Mouse (Mus musculus): ENCODE measurements around the gene Fbn1. TPM values are rescaled to one million over a fixed set of nuclear protein-coding genes. Genes with fewer than 3 reads are reported as not detected.

Gene Fbn1
- polyA plus RNA-seq, 1 experiment from 2014 or later, result 2.1 TPM

DNA sequence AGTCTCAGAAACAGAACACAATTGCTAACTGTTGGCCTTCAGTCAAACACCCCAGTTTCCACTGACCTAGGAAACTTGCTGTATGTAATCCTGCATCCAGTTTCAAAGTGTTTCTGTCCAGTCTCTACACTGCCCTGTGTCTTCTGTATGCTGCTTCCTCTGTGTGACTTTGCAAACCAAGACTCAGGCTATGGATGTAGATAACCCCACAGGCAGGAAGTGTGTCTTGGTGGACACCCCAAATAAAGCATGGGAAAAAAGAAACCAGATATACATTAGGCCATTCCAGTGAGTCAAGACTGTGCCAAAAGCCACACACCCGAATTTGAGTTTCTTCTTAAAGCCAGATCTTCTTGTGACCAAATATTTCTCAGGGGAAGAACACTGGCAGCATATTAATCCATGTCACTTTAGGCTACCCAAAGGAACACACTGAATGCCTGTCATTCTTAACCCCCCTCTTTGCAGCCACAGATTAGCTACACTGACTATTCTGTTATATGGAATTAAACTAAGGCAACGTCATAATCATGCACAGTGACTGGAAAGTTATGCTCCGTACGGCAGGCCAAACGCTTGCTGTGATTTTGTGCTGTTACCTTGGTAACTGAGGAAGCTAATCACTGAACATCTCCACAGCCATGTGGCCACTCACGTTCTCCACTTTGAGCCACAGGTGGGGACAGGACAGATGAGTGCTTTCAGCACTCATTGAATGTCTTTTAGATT lies 55.3 kb downstream of the Fbn1 start:
- H3K27ac ChIP-seq (ENCODE audit: low read depth, low read length), result no peak overlapping the region
- H3K27me3 ChIP-seq (replicated peaks; ENCODE audit: control insufficient read depth, insufficient read depth, low read length), result no peaks in the 10 kb centered on the region
- WGBS, result 27% methylated on average over 6 of the region's 6 CpGs
- H3K4me1 ChIP-seq (ENCODE audit: control insufficient read depth, insufficient read depth, low read depth, low read length), result no peaks in the 10 kb centered on the region
- no peaks in the 10 kb centered on the region for H3K9me3 ChIP-seq (ENCODE audit: control insufficient read depth, low read length)
- H3K36me3 ChIP-seq (ENCODE audit: control insufficient read depth, insufficient read depth, low read length), result no peaks in the 10 kb centered on the region
- no peak overlapping the region for H3K4me3 ChIP-seq (ENCODE audit: low read length)
- no peak overlapping the region for H3K4me2 ChIP-seq (ENCODE audit: low read length)
- no peak overlapping the region for H3K9ac ChIP-seq (ENCODE audit: low read depth, low read length)
- ATAC-seq, result peak; percentile 20; the same call in 1 of the 2 replicates

DNA sequence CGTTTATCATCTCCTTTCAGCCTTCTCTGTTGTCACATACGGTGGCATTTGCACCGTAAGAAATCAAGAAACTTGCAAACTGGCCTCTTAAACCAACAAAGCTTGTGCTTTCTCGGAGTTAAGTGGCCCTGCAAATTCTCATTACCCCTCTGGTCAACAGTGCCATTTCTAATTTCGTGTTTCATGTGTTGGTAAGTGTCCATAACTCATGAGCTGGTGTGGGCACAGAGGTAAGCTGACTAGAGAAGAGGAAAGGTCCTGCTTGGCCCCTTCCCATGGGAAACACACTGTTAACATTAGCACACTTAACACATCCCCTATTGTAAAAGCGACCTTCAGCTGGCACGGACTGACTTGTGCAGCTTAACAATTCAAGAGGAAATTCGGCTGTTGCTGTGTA lies 58.4 kb downstream of the Fbn1 start:
- H3K27ac ChIP-seq (ENCODE audit: low read depth, low read length), result no peak overlapping the region
- WGBS, result 76% methylated on average over 8 of the region's 8 CpGs
- no peak overlapping the region for H3K4me2 ChIP-seq (ENCODE audit: low read length)
- no peaks in the 10 kb centered on the region for H3K4me1 ChIP-seq (ENCODE audit: control insufficient read depth, insufficient read depth, low read depth, low read length)
- H3K27me3 ChIP-seq (replicated peaks; ENCODE audit: control insufficient read depth, insufficient read depth, low read length), result no peaks in the 10 kb centered on the region
- no peak overlapping the region for H3K4me3 ChIP-seq (ENCODE audit: low read length)
- no peak overlapping the region for H3K9ac ChIP-seq (ENCODE audit: low read depth, low read length)
- ATAC-seq, result no peak
- H3K36me3 ChIP-seq (ENCODE audit: control insufficient read depth, insufficient read depth, low read length), result no peaks in the 10 kb centered on the region
- no peaks in the 10 kb centered on the region for H3K9me3 ChIP-seq (ENCODE audit: control insufficient read depth, low read length)

DNA sequence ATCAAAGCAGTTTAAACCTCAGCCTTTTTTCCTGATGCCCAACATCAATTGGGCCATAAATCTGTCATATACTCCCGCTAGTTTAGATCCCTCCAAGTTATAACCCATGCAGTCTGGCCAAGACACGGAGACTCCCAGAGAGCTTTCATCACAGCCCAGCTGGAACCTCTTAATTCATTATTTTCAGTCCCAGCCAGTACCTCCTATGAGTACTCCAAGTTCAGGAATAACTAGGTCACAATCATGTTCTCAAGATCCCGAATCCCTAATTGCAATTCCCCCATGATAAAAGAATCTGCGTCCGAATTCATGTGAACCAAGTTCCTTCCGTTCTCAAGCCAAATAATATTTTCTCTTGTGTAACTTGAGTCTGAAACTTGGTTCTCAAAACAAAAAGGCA lies 58.9 kb downstream of the Fbn1 start:
- Histone ChIP-seq H3K4me2 (ENCODE audit: low read length) (no peak overlapping the region), H3K27me3 (replicated peaks; ENCODE audit: control insufficient read depth, insufficient read depth, low read length) (no peaks in the 10 kb centered on the region), H3K9ac (ENCODE audit: low read depth, low read length) (no peak overlapping the region), H3K9me3 (ENCODE audit: control insufficient read depth, low read length) (no peaks in the 10 kb centered on the region), H3K36me3 (ENCODE audit: control insufficient read depth, insufficient read depth, low read length) (no peaks in the 10 kb centered on the region), H3K4me3 (ENCODE audit: low read length) (no peak overlapping the region), H3K27ac (ENCODE audit: low read depth, low read length) (no peak overlapping the region), H3K4me1 (ENCODE audit: control insufficient read depth, insufficient read depth, low read depth, low read length) (no peaks in the 10 kb centered on the region)
- 76% methylated on average over 6 of the region's 6 CpGs for WGBS
- ATAC-seq, result no peak

DNA sequence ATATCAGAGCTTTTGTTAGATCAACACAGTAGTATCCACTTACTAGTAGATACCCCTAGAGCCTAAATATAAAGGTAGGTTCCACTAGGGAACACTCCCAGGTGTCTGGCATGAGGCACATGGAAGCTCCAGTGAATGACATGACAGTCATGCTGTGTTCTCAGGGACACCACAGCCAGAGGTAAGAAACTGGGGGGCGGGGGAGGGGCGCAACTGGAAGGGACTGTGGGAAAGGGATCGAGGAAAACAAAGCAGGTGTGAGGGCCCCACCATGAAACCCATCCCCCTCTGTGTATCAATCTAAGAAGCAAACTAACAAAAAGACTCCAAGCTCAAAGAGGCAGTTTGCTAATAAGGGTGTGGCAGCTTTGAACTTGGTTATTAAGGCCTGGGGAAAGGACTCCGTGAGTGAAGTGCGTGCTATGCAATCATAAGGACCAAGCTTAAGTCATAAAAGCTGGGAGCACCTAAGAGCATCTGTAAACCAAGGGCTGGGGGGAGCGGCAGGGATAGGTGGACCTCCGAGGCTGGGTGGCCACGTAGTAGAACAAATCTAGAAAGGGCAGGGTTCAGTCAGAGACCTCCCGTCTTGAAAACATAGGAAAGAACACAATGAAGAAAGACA lies 60.4 kb downstream of the Fbn1 start:
- Histone ChIP-seq H3K4me1 (ENCODE audit: control insufficient read depth, insufficient read depth, low read depth, low read length) (no peaks in the 10 kb centered on the region), H3K9me3 (ENCODE audit: control insufficient read depth, low read length) (no peaks in the 10 kb centered on the region), H3K4me2 (ENCODE audit: low read length) (no peak overlapping the region), H3K36me3 (ENCODE audit: control insufficient read depth, insufficient read depth, low read length) (no peaks in the 10 kb centered on the region), H3K4me3 (ENCODE audit: low read length) (no peak overlapping the region), H3K27ac (ENCODE audit: low read depth, low read length) (no peak overlapping the region), H3K9ac (ENCODE audit: low read depth, low read length) (no peak overlapping the region), H3K27me3 (replicated peaks; ENCODE audit: control insufficient read depth, insufficient read depth, low read length) (no peaks in the 10 kb centered on the region)
- no peak for ATAC-seq
- WGBS, result 87% methylated on average over 9 of the region's 9 CpGs

DNA sequence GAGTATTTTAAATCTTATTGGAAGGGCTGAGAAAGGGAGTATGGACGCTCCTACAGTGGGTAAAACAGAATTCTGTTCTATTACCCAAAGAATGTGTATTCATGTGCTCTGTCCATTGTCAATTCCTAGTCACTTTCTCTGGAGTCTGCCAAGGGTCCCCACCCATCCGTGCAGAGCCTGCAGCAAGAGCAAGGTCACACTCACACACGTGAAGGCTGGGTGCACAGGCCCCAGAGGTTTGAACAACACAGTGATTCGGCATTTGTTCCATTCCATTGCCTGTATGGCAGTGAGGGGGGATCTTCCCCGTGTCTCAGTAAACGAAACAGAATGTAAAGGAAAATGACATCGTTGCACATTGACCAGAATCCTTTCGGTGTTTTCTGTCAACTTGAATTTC lies 69.4 kb downstream of the Fbn1 start:
- 71% methylated on average over 8 of the region's 8 CpGs for WGBS
- no peaks in the 10 kb centered on the region for H3K36me3 ChIP-seq (ENCODE audit: control insufficient read depth, insufficient read depth, low read length)
- ATAC-seq, result no peak
- peaks cover 2% of the 10 kb centered on the region; the same call in 1 of the 2 replicates for H3K9me3 ChIP-seq (ENCODE audit: control insufficient read depth, low read length)
- no peak overlapping the region for H3K9ac ChIP-seq (ENCODE audit: low read depth, low read length)
- H3K4me1 ChIP-seq (ENCODE audit: control insufficient read depth, insufficient read depth, low read depth, low read length), result no peaks in the 10 kb centered on the region
- H3K4me2 ChIP-seq (ENCODE audit: low read length), result no peak overlapping the region
- no peaks in the 10 kb centered on the region for H3K27me3 ChIP-seq (replicated peaks; ENCODE audit: control insufficient read depth, insufficient read depth, low read length)
- no peak overlapping the region for H3K27ac ChIP-seq (ENCODE audit: low read depth, low read length)
- H3K4me3 ChIP-seq (ENCODE audit: low read length), result no peak overlapping the region

DNA sequence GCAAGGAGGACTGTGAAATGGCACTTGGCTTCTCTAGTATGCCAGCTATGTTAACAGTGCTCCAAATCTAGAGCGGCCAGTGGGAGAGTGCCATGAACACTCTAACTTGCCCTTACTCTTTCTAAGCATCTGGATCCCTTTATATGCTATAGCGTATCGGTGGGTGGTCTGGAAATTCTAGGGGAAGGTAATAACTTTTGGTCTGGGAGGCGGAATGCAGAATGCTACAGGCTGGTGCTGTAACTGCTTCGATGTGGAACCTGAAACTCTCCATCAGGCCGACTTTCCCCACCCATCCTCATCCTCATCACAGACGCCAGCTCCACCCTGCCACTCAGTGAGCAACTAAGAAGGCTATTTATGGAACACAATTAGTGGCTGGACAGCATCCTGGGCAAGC lies 71.6 kb downstream of the Fbn1 start:
- peaks cover 2% of the 10 kb centered on the region for H3K9me3 ChIP-seq (ENCODE audit: control insufficient read depth, low read length)
- no peak overlapping the region for H3K4me2 ChIP-seq (ENCODE audit: low read length)
- WGBS, result 84% methylated on average over 7 of the region's 7 CpGs
- no peak overlapping the region for H3K27ac ChIP-seq (ENCODE audit: low read depth, low read length)
- no peak overlapping the region for H3K4me3 ChIP-seq (ENCODE audit: low read length)
- H3K27me3 ChIP-seq (replicated peaks; ENCODE audit: control insufficient read depth, insufficient read depth, low read length), result no peaks in the 10 kb centered on the region
- ATAC-seq, result no peak
- H3K36me3 ChIP-seq (ENCODE audit: control insufficient read depth, insufficient read depth, low read length), result no peaks in the 10 kb centered on the region
- no peak overlapping the region for H3K9ac ChIP-seq (ENCODE audit: low read depth, low read length)
- H3K4me1 ChIP-seq (ENCODE audit: control insufficient read depth, insufficient read depth, low read depth, low read length), result no peaks in the 10 kb centered on the region

DNA sequence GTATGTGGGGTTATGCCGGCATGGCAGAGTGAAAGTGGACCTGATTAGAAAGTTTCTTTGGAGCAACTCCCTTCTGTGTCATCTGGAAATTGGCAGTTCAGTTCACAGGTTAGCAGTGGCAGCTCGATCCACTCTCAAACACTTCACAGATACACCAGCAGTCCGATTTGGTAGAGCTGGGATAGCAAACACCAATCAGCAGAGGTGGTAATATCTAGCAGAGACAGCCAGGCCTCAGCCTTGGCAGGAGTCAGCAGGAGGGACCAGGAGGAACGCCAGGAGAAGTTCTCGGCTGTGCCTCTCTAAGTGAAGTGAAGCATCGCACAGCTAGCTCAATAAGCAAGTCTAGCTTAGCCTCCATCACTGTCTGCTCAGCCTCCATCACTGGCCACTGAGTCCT lies 74.3 kb downstream of the Fbn1 start:
- Histone ChIP-seq H3K4me2 (ENCODE audit: low read length) (no peak overlapping the region), H3K36me3 (ENCODE audit: control insufficient read depth, insufficient read depth, low read length) (no peaks in the 10 kb centered on the region), H3K27ac (ENCODE audit: low read depth, low read length) (no peak overlapping the region), H3K9me3 (ENCODE audit: control insufficient read depth, low read length) (peaks cover 2% of the 10 kb centered on the region), H3K4me1 (ENCODE audit: control insufficient read depth, insufficient read depth, low read depth, low read length) (no peaks in the 10 kb centered on the region), H3K27me3 (replicated peaks; ENCODE audit: control insufficient read depth, insufficient read depth, low read length) (no peaks in the 10 kb centered on the region), H3K9ac (ENCODE audit: low read depth, low read length) (no peak overlapping the region), H3K4me3 (ENCODE audit: low read length) (no peak overlapping the region)
- 93% methylated on average over 6 of the region's 6 CpGs for WGBS
- ATAC-seq, result no peak

DNA sequence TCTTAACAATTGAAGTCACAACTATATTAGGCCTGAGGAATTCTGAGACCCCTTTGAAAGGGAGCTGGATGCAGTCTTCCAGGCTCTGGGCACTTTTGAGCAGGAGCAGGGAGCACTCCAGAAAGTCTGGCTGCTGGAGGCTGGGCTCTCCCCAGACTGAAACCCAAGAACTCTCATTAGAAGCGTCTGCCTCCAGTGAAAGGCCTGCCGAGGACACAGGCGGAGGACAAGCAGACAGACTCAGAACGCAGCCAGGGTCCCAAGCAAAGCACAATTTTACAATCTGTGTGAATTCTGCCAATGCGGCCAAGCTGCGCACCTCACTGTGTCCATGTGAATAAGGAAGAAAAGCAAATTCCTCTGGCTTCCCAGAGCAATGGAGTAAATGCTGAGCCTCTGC lies 76.3 kb downstream of the Fbn1 start:
- no peak overlapping the region for H3K4me3 ChIP-seq (ENCODE audit: low read length)
- H3K27me3 ChIP-seq (replicated peaks; ENCODE audit: control insufficient read depth, insufficient read depth, low read length), result no peaks in the 10 kb centered on the region
- WGBS, result 76% methylated on average over 6 of the region's 6 CpGs
- H3K9ac ChIP-seq (ENCODE audit: low read depth, low read length), result no peak overlapping the region
- no peaks in the 10 kb centered on the region for H3K4me1 ChIP-seq (ENCODE audit: control insufficient read depth, insufficient read depth, low read depth, low read length)
- no peak for ATAC-seq
- no peak overlapping the region for H3K27ac ChIP-seq (ENCODE audit: low read depth, low read length)
- H3K4me2 ChIP-seq (ENCODE audit: low read length), result no peak overlapping the region
- H3K9me3 ChIP-seq (ENCODE audit: control insufficient read depth, low read length), result peaks cover 2% of the 10 kb centered on the region
- no peaks in the 10 kb centered on the region for H3K36me3 ChIP-seq (ENCODE audit: control insufficient read depth, insufficient read depth, low read length)

DNA sequence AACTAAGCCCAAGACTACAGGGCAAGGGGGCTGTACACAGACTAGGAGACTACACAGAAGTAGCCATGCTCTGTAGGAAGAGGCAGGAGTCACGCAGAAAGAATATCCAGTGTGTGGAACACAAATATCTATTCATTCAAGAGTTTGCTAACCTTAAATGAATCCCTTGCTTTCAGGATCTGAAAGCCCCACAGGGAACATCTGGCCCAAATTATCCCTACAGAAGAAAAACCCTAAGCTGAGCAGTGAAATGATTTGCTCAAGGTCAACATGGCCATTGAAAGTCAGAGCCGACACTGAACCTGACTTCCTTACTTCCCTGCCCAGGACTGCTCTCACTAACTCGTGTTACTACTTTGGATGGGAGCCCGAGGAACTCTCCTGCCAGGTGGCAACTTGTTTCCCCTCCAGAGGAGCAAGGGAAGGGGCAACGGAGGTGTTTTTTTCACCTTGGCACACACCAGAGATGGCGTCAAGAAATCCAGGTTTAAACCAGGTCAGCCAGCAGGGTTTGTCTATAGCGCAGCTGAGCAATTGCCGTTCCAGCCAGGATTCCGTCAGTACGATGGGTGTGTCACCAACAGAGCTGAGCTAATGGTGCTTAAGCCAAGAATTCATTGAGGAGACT lies 78.9 kb downstream of the Fbn1 start:
- 76% methylated on average over 10 of the region's 10 CpGs for WGBS
- Histone ChIP-seq H3K9me3 (ENCODE audit: control insufficient read depth, low read length) (no peaks in the 10 kb centered on the region; the same call in none of the 2 replicates), H3K27ac (ENCODE audit: low read depth, low read length) (no peak overlapping the region), H3K4me3 (ENCODE audit: low read length) (no peak overlapping the region), H3K4me2 (ENCODE audit: low read length) (no peak overlapping the region), H3K27me3 (replicated peaks; ENCODE audit: control insufficient read depth, insufficient read depth, low read length) (no peaks in the 10 kb centered on the region), H3K4me1 (ENCODE audit: control insufficient read depth, insufficient read depth, low read depth, low read length) (no peaks in the 10 kb centered on the region), H3K9ac (ENCODE audit: low read depth, low read length) (no peak overlapping the region), H3K36me3 (ENCODE audit: control insufficient read depth, insufficient read depth, low read length) (no peaks in the 10 kb centered on the region)
- no peak for ATAC-seq
